Mouse (Mus musculus) thymus, postnatal 4 days (tissue): Measurements from ENCODE around the gene Pcbp2.

ENCODE experiments used
- DNase-seq: peaks from one replicate; pipeline ENCODE4 v3.0.0; 2021

Gene Pcbp2

GRCm38 (mm10) chr15:102468675-102469370, 1.5 kb upstream of the Pcbp2 start:
- DNase-seq, result no peak

GRCm38 (mm10) chr15:102470605-102471294, 411 bp downstream of the Pcbp2 start:
- DNase-seq, result peak; percentile 87

- no peak for DNase-seq
These were observed 931 bp downstream of the Pcbp2 start for GRCm38 (mm10) chr15:102471295-102471645.

GRCm38 (mm10) chr15:102471727-102472126, 1.4 kb downstream of the Pcbp2 start:
- DNase-seq, result no peak

- no peak for DNase-seq
These were observed 2.9 kb downstream of the Pcbp2 start for GRCm38 (mm10) chr15:102473246-102473645.

GRCm38 (mm10) chr15:102474520-102474919, 4.2 kb downstream of the Pcbp2 start:
- no peak for DNase-seq

GRCm38 (mm10) chr15:102483136-102483535, 12.8 kb downstream of the Pcbp2 start:
- no peak for DNase-seq

- DNase-seq, result no peak
These were observed 15.5 kb downstream of the Pcbp2 start for GRCm38 (mm10) chr15:102485853-102486252.

GRCm38 (mm10) chr15:102487664-102488063, 17.3 kb downstream of the Pcbp2 start:
- no peak for DNase-seq

GRCm38 (mm10) chr15:102498322-102498721, 28.0 kb downstream of the Pcbp2 start:
- no peak for DNase-seq

- no peak for DNase-seq
These were observed 29.0 kb downstream of the Pcbp2 start for GRCm38 (mm10) chr15:102499370-102499769.

- DNase-seq, result no peak
These were observed 29.5 kb downstream of the Pcbp2 start for GRCm38 (mm10) chr15:102499851-102500250.

GRCm38 (mm10) chr15:102500479-102500878, 30.1 kb downstream of the Pcbp2 start:
- DNase-seq, result no peak

- DNase-seq, result no peak
These were observed 30.9 kb downstream of the Pcbp2 start for GRCm38 (mm10) chr15:102501084-102501814.

- DNase-seq, result no peak
These were observed 32.0 kb downstream of the Pcbp2 start for GRCm38 (mm10) chr15:102502254-102502840.

- no peak for DNase-seq
These were observed 33.1 kb downstream of the Pcbp2 start, which contains the start of gene Gm10337 for GRCm38 (mm10) chr15:102503447-102503846. Gene Gm10337 (plus strand): TSS chr15:102503722.

GRCm38 (mm10) chr15:102503924-102504782, 33.8 kb downstream of the Pcbp2 start:
- DNase-seq, result no peak

- no peak for DNase-seq
These were observed 34.9 kb downstream of the Pcbp2 start for GRCm38 (mm10) chr15:102505073-102505769.

GRCm38 (mm10) chr15:102505770-102506463, 35.6 kb downstream of the Pcbp2 start:
- no peak for DNase-seq

- no peak for DNase-seq
These were observed 36.1 kb downstream of the Pcbp2 start for GRCm38 (mm10) chr15:102506464-102506830.

GRCm38 (mm10) chr15:102506864-102507263, 36.5 kb downstream of the Pcbp2 start:
- no peak for DNase-seq
